Mouse (Mus musculus): ENCODE measurements at regions not wholly inside any gene's neighbourhood (a gene's known extent, or its start where the extent isn't known, plus 50 kb on each side); places are given as distances from the start of the nearest gene placed in this dataset.
"Not testable (repeated sequence)": the region's sequence is repeated elsewhere in the genome, so short reads cannot be mapped to it uniquely, and the experiment has no call there.

DNA sequence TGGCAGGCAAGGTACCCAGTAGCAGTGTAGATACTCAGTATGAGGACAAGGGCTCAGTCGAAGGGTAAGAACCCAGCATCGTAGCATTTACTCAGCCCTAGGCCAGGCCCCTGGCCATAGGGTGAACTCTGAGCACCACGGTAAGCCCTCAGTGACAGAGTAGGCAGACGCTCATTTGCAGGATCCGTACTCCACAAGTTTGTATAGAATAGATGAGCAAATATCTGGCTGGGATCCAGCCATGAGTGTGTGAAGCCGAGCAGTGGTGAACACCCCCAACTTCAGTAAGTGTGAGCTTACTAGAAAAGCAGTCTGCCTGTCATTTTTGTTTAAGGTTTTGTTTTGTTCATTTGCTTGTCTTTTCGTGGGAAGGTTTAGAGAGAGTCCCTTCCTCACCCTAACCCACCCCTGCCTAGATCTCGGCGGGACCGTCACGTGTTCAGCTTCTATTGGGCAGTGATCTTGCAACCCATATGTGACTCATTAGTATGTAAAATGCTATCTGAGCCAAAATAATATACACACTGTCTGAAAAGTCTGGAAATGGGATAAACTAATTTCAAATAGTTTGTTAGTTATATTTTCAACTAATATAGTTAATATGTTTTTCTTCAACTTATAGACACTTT is 76.3 kb downstream of the Gm5447 start:
- intact Hi-C loops (cut with DNase I): no loop called here
- DNase-seq (ENCODE audit: low spot score in 2 of 2): no peak

DNA sequence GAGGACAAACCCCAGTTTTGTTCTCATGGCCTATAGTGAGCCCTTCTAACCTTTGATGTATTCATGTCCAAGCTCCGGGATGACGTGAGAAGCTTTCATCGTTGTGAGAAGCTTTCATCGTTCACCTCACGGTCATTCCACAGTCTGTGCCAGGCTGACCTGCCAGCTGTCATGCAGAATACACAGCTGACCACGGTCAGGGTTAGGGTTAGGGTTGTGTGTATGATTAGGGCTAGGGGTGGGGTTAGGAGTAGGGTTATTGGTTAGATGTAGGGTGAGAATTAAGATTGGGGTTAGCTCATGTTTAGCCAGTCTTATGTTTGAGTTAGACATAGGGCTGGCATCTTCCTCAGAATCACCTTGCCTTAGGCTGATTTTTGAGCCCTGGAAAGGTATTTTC is 77.6 kb downstream of the Gm5447 start:
- DNase-seq (ENCODE audit: low spot score in 2 of 2); intact Hi-C loops (cut with DNase I): not testable (repeated sequence)

DNA sequence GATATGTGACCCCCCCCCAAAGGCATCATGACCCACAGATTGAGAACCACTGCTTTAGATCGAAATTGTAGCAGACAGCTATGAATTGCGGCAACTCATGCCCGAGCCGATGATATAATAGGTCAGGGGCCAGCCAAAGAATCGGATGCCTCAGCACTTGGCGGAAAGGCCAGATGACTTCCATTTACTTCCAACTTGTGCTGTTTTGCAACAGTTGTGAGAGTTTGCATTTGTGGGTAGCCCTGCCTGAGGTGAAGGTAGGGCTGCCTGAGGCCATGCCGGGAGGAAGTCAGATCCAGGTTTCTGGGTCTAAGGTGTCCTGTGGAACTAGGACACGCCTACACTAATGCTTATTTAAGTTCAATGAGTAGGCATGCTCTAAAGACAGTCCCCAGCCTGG is 80.4 kb downstream of the Gm5447 start:
- intact Hi-C loops (cut with DNase I): no loop called here
- no peak for DNase-seq (ENCODE audit: low spot score in 2 of 2)

DNA sequence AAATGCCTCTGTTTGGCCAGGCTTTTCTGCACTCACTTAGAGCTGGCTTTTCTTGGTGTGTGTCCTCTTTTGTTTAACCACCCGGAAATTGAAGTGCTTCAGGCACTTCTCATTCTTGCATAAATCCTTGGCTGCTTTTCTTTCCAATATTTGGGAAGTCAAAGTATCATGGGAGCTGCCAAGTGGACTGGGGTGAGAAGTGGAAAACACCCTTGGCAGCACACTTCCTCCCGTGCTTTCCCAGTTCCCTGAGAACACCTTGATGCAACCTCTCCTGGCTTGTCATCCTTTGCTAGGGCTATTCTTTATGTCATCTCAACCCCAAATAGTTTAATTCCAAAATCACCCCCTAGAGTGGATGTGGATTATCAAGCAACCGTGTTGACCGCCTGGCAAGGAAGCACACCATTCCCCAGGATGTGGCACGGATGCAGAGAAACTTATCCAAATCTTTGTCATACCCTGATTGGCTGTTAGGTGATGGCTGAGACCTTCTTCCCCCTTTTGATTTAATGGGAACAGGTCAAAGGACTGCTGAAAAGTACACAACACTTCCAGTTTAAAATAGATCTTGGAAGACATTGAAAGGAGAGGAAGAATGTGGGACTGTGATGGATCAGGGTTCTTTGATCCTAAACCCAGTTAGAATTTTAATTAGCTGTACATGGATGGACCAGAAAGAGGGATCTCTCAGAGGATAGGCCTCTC is 81.5 kb downstream of the Gm5447 start:
- no peak for DNase-seq (ENCODE audit: low spot score in 2 of 2)
- intact Hi-C loops (cut with DNase I): no loop called here

DNA sequence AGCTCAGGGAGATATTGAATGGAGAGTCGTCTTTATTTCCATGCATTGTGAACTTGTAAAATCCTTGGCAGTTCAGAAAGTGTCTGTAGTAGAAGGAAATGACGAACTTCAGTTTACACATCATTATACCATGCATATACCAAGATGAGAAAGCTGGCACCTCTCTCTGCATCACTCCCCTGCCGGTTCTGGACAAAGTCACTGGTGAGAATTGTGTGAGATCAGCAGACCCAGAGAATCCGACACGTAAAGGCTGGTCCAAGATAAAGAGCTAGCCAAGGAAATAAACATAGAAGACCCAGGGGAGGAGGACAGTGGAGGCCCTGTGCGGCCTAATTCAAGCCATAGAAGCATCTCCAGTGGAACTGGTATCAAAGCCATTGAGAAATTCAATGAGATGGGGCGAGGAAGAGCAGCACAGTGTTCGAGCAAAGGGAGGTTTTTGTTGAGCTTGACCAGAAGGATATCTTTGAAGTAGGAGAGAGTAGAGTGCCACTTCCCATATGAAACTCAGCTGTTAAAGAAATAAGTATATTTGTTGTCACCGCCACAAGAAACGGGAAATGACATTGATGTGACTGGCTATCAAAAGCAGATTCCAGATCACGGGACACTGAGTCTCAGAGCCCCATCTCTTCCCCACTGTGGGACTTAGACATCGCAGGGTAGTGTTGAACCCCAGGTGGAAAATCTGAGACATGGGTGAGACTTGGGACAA is 82.3 kb downstream of the Gm5447 start:
- no peak for DNase-seq (ENCODE audit: low spot score in 2 of 2)
- intact Hi-C loops (cut with DNase I): no loop called here

DNA sequence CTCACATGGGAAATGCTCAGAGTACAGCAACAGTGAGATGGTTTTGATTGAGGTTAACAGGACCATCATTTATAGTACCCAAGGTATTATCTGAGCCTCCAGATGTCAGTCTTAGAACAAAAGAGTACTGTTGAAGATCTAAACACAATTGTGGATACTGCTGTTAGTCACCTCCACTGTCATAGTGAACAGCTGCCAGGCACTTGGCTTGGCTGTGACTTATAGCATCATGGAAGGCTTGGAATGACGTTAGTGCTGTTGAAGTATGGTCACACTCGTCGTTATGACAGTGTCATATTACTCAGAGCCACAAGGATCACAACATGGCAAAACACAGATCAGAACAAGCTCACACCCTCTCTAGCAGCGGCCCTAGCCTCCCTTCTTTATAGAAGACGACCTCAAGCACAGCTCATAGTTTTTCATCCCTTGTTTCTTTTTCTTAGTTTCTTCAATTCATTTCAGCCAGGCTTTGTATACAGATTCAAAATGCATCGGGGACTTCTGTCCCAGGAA is 87.0 kb downstream of the Gm5447 start:
- intact Hi-C loops (cut with DNase I): no loop called here
- DNase-seq (ENCODE audit: low spot score in 2 of 2): no peak

DNA sequence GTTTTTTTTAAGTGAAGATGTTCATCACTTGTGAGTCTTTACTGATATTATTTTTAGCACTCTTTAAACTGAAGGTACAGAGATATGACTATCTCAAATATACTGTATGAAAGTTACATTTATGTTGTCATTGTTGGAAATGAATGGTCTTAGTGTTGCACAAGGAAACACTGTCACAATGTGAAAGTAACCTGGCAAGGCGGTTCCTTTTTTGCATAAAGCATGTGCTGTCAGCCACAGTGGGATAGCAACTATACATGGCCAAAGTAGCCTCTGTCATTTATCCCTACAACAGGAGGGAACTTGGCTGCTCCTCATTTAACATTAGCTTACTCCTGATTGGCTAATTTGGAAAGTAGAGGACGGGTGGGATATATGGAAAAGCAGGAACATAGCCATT is 94.3 kb downstream of the Gm5447 start:
- intact Hi-C loops (cut with DNase I): no loop called here
- no peak for DNase-seq (ENCODE audit: low spot score in 2 of 2)

DNA sequence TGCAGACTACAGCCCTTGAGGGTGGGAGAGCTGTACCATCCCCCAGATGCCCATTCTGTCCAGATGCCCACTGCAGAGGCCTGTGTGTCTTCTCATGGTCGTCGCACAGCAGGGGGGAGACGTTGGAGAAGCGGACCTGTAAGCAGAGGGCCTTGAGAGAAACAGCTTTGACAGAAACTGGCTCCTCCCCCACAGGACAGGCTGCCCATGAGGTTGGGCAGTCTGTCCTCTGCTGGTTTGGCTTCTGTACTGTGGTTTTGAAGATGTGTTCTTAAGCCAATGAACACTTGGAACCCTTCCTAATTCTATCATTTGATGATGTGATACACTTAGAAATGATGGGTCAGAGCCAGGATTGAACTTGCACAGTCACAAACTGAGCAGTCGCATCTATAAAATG is 102.5 kb downstream of the Gm5447 start:
- intact Hi-C loops (cut with DNase I): loop anchor here (10.0 kb wide), 1 partner anchor 172 kb away; no protein-coding TSS in a partner anchor
- DNase-seq (ENCODE audit: low spot score in 2 of 2): no peak

DNA sequence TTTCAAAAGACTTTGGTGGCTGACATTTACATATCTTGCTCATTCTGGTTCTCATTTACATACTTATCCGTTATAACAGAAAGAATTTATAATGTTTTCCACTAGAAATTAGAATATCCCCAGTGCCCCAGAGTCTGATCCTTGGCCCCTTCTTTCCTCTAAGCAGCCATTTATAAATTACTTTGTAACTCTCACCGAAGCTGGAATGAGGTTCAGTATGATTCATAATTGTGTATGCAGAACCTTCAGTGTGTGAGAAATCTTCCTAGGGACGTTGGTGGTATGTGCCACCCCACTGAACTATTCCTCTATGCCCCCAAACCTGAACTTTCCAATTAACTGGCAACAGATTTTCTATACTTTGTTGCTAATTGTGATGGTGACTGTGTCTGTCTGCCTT is 104.7 kb downstream of the Gm5447 start:
- intact Hi-C loops (cut with DNase I): loop anchor here (10.0 kb wide), 1 partner anchor 174 kb away; no protein-coding TSS in a partner anchor
- DNase-seq (ENCODE audit: low spot score in 2 of 2): no peak

DNA sequence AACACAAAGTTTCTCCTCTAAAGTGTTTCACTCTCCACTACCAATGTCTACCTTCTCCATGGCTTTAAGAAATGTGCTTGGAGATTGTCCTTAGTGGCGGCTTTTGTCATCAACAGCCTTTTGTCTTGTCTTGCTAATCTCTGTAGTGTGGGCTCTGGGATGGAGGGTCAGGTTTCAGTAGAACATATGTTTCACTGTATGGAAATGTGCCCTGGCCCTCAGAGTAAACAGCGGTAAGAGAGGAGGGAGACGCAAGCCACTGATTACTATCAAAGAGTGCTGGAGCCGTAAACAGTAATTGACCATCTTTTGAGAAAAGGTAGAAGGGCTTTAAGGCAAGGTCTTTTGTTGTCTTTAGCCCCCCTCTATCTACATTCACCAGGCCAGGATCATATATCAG is 106.2 kb downstream of the Gm5447 start:
- intact Hi-C loops (cut with DNase I): no loop called here
- DNase-seq (ENCODE audit: low spot score in 2 of 2): no peak

DNA sequence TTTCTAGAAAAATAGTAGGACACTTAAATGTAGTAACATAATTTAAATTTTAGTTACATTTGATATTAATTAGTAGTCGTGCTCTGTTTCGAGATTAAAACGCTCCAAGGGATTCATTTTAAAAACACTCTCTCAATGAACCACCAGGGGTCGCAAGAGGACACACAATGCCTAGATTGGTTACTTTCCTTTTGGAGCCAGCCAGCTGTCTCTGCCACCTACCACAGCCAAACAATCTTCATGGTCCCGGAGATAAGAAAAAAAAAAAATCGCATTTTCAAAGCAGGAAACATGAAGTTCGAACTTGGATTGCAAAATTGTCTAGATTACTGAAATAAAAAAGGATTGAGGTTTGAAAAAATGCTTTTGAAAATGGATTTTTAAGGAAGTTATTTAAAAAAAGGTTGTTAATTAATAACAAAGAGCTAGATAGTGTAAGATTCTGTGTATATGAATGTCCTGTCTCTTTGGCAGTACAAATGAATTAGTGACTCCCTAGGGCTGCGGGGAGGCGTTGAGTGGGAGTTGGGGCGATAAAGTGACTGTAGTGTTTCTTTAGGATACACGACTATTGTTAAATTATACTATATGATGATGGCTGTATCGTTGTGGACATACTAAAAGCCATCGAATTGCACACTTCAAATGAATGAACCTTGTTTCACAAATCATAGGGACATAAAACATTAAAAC is 108.6 kb downstream of the Gm5447 start:
- intact Hi-C loops (cut with DNase I): loop anchor here (1.0 kb wide), 1 partner anchor 536 kb away; no protein-coding TSS in a partner anchor
- DNase-seq (ENCODE audit: low spot score in 2 of 2): peak; percentile 81 to 89

DNA sequence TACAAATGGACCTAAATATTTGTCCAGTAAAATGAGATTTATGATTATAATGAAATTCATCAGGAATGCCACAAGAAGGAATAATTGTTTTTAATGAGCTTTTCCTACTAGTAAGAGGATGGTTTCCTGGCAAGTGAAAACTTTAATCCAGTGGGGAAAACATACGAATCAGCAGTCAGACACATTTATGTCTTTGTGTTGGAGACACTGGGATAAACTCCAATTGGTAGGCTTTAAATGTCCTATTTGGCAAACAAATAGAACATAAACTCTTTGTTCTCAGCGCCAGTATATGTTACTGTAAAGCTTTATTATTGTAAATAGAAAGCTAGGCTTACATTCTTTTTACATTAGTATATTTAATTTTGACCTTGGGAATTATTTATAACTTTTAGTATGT is 127.0 kb downstream of the Gm5447 start:
- no peak for DNase-seq (ENCODE audit: low spot score in 2 of 2)

DNA sequence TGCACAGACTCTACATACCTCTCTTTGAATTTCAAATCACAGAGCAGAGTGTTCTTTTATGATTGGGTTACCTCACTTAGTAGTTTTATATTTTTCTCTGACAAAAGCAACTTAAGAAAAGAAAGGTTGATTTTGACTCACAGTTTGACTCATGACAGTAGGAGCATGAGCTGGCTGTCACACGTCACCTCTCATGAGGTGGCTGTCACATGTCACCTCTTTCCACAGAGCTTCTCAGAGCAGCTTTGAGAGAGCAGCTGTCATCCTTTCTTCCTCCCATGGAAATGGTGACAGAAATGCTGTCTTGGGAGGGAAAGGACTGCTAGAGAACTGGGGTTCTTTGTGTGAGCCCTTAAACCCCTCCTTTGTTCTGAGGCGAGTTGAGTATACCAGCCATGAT is 133.4 kb downstream of the Gm5447 start:
- intact Hi-C loops (cut with DNase I): no loop called here
- DNase-seq (ENCODE audit: low spot score in 2 of 2): no peak

More for the DNA sequence above, 127.0 kb downstream of the Gm5447 start:
- intact Hi-C loops (cut with DNase I): no loop called here

DNA sequence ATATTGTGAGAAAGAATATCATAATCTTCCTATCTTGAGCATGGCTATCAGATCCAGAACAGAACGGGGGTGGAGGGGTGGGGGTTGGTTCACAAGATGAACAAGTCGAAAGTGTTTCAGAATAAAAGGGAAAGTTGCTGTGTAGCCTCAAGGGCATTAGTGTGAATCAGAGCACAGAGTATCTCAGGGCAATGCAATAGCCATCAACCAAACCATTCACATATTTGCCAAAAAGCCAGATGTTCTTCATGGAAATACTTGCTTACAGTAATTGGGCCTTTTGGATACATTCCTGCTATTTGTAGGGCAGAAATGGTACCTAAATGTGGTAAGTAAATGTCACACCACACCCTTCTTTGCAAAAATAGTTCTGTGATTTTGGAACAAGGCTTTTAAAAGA is 135.2 kb downstream of the Gm5447 start:
- intact Hi-C loops (cut with DNase I): no loop called here

DNA sequence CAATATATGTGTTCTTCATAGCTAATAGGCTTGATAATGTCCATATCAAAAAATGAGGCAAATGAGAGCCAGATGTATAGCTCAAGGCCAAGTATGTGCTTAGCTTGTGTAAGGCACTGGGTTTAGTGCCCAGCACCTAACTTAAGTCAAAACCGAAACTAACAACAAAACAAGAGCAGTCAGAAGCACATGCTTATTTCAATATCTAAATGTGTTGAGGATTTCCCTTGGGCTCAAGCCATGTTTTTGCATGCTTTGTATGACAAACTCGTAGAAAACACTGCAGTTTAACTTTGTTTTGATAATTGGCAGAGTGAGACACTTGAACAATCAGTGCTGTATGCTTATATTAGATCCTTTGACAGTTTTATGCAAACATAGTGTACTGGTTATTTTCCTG is 148.7 kb downstream of the Gm5447 start:
- intact Hi-C loops (cut with DNase I): no loop called here
- no peak for DNase-seq (ENCODE audit: low spot score in 2 of 2)

More for the DNA sequence above, 135.2 kb downstream of the Gm5447 start:
- DNase-seq (ENCODE audit: low spot score in 2 of 2): no peak

DNA sequence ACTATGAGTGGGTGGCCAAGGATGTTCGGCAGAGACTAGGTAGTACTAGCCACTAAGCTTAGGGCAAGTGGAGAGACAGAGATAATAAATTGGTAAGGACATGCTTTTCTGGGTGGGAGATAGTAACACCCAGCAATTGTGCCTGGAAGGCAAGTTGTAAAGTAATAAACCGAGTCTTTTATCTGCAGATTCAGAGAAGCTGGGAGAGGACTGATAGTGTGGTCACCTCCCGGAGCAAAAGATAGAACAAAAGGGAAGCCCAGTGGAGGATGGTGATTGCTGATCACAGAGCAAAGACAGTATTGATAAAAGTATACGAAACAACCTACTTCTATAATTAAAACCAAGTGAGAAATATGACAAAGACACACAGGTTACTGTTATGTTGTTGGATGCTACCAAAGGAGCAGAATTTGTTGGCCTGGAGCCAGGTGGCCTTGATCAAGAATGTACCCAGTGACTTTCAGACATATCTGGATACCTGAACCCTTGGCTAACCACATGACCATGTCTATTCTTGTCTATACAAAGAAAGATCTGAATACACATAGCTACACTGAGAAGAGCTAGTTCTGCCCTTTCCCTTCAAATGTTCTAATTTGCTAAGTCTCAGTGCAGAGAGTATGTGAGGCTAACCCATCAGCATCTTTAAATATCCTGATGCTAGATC is 150.7 kb downstream of the Gm5447 start:
- no peak for DNase-seq (ENCODE audit: low spot score in 2 of 2)
- intact Hi-C loops (cut with DNase I): no loop called here

DNA sequence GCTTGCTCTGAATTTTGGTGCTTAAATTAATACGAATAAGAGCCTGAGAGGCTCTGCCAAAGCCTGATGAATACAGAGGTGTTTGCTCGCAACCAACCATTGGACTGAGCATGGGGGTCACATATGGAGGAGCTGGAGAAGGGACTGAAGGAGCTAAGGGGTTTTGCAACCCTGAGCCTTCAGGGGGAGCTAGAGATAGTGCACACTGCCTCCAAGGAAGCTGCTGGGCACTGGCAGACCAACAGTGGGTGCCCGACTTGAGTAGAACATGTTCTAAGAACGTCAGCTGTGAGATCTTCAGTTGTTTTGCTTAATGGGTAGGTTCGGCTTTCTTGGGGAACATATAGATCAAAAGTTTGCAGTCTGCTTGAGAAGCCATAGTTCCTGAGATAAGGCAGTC is 158.5 kb downstream of the Gm5447 start:
- no peak for DNase-seq (ENCODE audit: low spot score in 2 of 2)
- intact Hi-C loops (cut with DNase I): no loop called here

DNA sequence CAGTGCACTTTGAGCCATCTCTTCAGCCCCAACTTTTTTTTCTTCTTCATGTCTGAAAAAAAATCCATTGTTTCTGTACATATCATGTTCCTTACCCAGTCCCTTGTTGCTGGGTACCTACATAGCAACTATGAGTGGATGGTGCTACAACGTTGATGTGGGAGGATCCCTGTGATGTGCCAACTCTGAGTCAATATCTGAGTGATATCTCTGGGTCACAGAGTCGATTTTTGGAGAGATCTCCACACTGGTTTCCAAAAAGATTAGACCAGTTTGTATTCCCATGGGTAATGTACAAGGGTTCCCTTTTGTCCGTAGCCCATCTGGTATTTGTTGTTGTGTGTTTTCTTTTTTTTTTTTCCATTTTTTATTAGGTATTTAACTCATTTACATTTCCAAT is 165.7 kb downstream of the Gm5447 start:
- DNase-seq (ENCODE audit: low spot score in 2 of 2): no peak
- intact Hi-C loops (cut with DNase I): no loop called here

DNA sequence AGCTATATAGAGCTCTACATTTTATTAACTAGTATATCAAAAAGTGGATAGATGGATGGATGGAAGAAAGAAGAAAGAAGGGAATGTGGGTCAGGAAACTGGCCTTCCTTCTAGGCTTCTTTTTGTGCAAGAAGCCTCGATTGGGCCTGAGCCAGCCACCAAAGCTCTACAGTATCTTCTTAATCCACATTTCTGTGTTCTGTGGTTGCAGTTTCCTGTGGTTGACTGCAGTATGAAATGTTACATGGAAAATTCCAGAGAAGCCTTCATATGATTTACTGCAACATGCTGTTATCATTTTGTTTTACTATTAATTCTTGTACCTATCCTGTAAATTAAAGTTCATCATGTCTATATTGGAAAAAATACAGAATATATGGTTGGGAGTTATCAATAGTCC is 173.3 kb downstream of the Gm5447 start:
- DNase-seq (ENCODE audit: low spot score in 2 of 2): no peak
- intact Hi-C loops (cut with DNase I): no loop called here
